Mouse (Mus musculus) olfactory bulb, adult 2 months (tissue): Measurements from ENCODE around the gene Mmp13.

Source experiments
- CTCF ChIP-seq: fragments of 200-500 bp; IDR thresholded peaks from 2 replicates; pipeline ENCODE4 v1.5.1; 2012; ENCODE audit warnings: low read depth, mild to moderate bottlenecking, low read length, moderate library complexity; ENCODE audit not compliant: insufficient read depth
- POLR2A ChIP-seq: fragments of 200-500 bp; IDR thresholded peaks from 2 replicates; pipeline ENCODE4 v1.6.1; 2012; ENCODE audit warnings: mild to moderate bottlenecking, low read depth, low read length, moderate library complexity; ENCODE audit not compliant: insufficient read depth

DNA sequence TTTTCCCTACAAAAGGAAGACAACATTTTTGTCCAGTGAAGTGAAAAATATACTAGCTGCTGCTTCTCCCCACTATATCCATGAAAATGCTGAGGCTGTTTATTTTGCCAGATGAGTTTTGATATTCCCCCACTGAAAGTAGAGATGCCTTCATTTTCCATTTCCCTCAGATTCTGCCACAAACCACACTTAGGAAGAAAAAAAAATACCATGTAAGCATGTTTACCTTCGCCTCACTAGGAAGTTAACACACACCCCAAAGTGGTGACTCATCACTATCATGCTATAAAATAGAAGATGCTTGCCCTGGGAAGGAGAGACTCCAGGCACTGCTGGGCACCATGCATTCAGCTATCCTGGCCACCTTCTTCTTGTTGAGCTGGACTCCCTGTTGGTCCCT is at the start of gene Mmp13:
- TF ChIP-seq POLR2A = no peak
- no peak for TF ChIP-seq CTCF
